Mouse (Mus musculus) hindbrain, embryonic 10.5 days (tissue): Measurements from ENCODE around the gene Tas2r143. TPM values are rescaled to one million over a fixed set of nuclear protein-coding genes. Genes with fewer than 3 reads are reported as not detected.
A peak's percentile ranks its signal among the peaks of the same experiment; 100 is the strongest.

Source experiments
- DNase-seq: peaks from one replicate; pipeline ENCODE4 v3.0.0-alpha.2; 2017; ENCODE audit warnings: low spot score
- H3K27ac ChIP-seq: fragments of 300-500 bp; sonication (generic); 2 replicates; pipeline ENCODE4 v1.5.1; 2016; ENCODE audit warnings: mild to moderate bottlenecking, moderate library complexity
- H3K27me3 ChIP-seq: fragments of 300-500 bp; sonication (generic); 2 replicates; pipeline ENCODE4 v1.6.1; 2016; ENCODE audit warnings: mild to moderate bottlenecking; ENCODE audit not compliant: poor library complexity, insufficient read depth, severe bottlenecking
- H3K36me3 ChIP-seq: fragments of 300-500 bp; sonication (generic); 2 replicates; pipeline ENCODE4 v1.6.1; 2016; ENCODE audit warnings: mild to moderate bottlenecking, moderate library complexity
- H3K4me1 ChIP-seq: fragments of 300-500 bp; sonication (generic); replicated peaks from 2 replicates; pipeline ENCODE4 v1.6.1; 2016; ENCODE audit warnings: mild to moderate bottlenecking
- H3K4me3 ChIP-seq: fragments of 300-500 bp; sonication (generic); 2 replicates; pipeline ENCODE4 v1.5.1; 2016; ENCODE audit warnings: mild to moderate bottlenecking, moderate library complexity
- H3K9me3 ChIP-seq: fragments of 300-500 bp; sonication (generic); 2 replicates; pipeline ENCODE4 v1.6.1; 2016; ENCODE audit warnings: mild to moderate bottlenecking, moderate library complexity
- WGBS: fragments of 180-500 bp; shearing (Covaris S2); methylation state at CpG from one replicate; pipeline ENCODE4 v1.1.7; 2016; 5-methylcytosine and 5-hydroxymethylcytosine counted together
- polyA plus RNA-seq: library from polyadenylated mRNA; unstranded; fragments of >200 nt; fragmentation: Nextera tagmentation; extraction: Ambion mirVana; gene quantifications from 2 replicates; pipeline ENCODE4 v1.2.1, GENCODE M21; 2016

Gene Tas2r143
- polyA plus RNA-seq, 1 experiment from 2014 or later, result not detected

DNA sequence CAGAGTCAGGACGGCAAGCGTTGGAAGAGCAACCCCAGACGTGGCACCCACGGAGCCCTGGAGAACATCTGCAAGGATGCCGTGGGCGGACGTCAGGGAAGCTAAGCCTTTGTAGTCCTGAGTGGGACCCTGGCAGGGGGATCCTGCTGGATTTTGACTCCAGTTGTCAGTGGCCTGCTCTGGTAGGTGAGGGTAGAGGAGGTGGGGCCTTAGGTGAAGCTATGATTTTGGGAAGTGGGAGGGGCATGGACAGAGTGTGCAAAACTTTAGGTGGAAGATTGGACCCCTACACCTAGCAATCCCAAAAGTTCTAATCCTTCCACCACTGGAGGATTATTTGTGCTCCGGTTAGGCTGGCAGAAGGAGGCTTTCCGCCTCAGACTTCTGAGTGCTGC, 27.6 kb upstream of the Tas2r143 start:
- Histone ChIP-seq H3K27me3 (peaks cover 37% of the 10 kb centered on the region), H3K4me3 (peak overlapping the region; percentile 65), H3K9me3 (no peaks in the 10 kb centered on the region), H3K27ac (peak overlapping the region; percentile 80), H3K36me3 (no peaks in the 10 kb centered on the region), H3K4me1 (peaks cover 42% of the 10 kb centered on the region)
- no peak for DNase-seq
- WGBS, result 15% methylated on average over 9 of the region's 9 CpGs

- H3K4me1 ChIP-seq, result peaks cover 42% of the 10 kb centered on the region
- H3K27ac ChIP-seq, result peak within 1 kb of the TSS; percentile 80
- no peaks in the 10 kb centered on the region for H3K9me3 ChIP-seq
- peak within 1 kb of the TSS; percentile 65 for H3K4me3 ChIP-seq
- under 1% methylated on average over 36 of the region's 36 CpGs for WGBS
- peak; percentile 71 for DNase-seq
- H3K27me3 ChIP-seq, result peaks cover 37% of the 10 kb centered on the region
- no peaks in the 10 kb centered on the region for H3K36me3 ChIP-seq
These were observed 27.1 kb upstream of the Tas2r143 start, which contains the start of gene Epha1 for GRCm38 (mm10) chr6:42372816-42373547. TSS of gene Epha1 (minus strand) at chr6:42373268.

GRCm38 (mm10) chr6:42373669-42374430, 26.2 kb upstream of the Tas2r143 start:
- Histone ChIP-seq H3K27me3 (peaks cover 37% of the 10 kb centered on the region), H3K36me3 (no peaks in the 10 kb centered on the region), H3K4me3 (peak overlapping the region; percentile 65), H3K4me1 (peaks cover 42% of the 10 kb centered on the region), H3K9me3 (no peaks in the 10 kb centered on the region), H3K27ac (no peak overlapping the region)
- DNase-seq, result no peak
- 39% methylated on average over 7 of the region's 7 CpGs for WGBS

DNA sequence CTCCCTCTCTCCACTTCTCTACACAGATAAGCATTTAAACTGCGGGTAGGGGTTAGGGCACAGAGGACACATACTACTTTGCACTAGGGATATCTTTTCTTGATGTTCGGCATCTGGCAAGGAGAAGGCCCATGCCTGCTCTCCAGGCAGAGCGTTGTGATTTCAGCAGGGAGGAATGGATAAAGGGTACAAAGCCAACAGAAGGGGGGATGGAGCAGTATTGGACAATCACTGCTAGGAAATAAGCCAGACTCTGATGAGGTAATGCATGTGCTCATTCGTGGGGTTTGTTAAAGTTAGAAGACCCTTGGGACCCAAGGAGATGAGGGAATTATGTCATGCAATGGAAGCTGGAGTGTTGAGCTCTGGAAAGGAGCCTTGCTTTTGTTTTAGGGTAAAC, 25.3 kb upstream of the Tas2r143 start:
- Histone ChIP-seq H3K36me3 (no peaks in the 10 kb centered on the region), H3K9me3 (no peaks in the 10 kb centered on the region), H3K27me3 (peaks cover 41% of the 10 kb centered on the region), H3K27ac (no peak overlapping the region), H3K4me3 (no peak overlapping the region), H3K4me1 (peaks cover 39% of the 10 kb centered on the region)
- DNase-seq, result no peak
- WGBS, result 78% methylated on average over 4 of the region's 4 CpGs

DNA sequence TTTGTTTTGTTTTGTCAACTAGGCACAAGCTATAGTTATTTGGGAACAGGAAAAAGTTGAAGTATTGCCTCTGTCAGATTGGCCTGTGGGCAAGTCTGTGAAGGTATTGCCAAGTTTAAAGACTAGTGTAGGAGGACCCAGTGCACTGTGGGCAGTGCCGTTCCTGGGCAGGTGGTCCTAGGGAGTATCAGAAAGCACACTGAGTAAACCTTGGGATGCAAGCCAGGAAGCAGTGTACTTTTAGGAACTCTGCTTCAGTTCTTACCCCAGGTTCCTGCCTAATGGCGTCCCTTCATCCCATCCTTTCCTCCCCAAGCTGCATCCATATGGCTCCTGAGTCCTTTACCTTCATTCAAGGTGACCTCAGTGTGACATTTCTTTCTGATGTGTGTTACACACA, 24.9 kb upstream of the Tas2r143 start:
- H3K27ac ChIP-seq, result no peak overlapping the region
- WGBS, result 89% methylated on average over 2 of the region's 2 CpGs
- H3K36me3 ChIP-seq, result no peaks in the 10 kb centered on the region
- peaks cover 41% of the 10 kb centered on the region for H3K27me3 ChIP-seq
- no peaks in the 10 kb centered on the region for H3K9me3 ChIP-seq
- DNase-seq, result no peak
- H3K4me1 ChIP-seq, result peaks cover 35% of the 10 kb centered on the region
- H3K4me3 ChIP-seq, result no peak overlapping the region

DNA sequence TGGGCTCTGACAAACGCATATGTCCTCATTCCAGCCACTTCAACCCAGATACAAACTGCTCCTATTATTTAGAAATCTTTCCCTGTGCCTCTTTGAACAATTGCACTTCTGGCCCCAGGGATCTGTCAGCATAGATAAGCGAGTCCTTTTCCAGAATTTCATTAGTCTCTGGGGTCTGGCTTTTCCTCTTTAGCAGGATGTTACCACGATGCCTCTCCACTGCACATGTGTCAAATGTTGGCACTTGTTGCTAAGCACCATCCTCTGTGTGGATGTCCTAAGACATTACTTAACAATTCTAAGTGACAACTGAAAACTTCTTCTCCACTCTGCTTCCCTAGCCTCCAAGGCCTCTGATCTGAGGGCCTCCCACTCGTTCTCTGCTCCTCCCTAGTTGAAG, 24.0 kb upstream of the Tas2r143 start:
- Histone ChIP-seq H3K9me3 (no peaks in the 10 kb centered on the region), H3K27ac (no peak overlapping the region), H3K4me3 (no peak overlapping the region), H3K4me1 (peaks cover 31% of the 10 kb centered on the region), H3K27me3 (peaks cover 35% of the 10 kb centered on the region), H3K36me3 (no peaks in the 10 kb centered on the region)
- no peak for DNase-seq
- WGBS, result 51% methylated on average over 4 of the region's 4 CpGs

DNA sequence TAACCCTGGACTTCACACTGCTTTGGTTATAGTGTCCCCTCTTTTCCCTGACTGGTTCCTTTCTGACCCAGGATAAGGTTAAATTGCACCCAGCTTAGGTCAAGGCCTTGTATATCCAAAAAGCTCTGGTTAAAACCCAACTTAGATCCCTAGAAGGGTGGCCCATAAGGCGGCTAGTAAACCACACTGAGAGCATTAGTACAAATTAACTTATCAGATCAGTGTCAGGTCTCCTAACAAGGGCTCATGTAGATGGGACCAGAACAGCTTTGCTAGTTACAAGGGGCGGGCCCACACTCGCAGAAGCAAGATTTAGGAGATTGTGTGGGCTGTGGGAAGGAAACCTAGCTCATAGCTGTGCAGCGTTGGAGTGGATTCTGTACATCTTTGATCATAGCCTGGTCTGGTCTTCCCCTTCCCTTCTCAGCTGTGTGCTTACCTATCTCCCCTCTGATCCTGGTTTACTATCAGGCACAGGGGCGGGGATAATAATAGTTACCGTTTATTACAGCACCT, 23.5 kb upstream of the Tas2r143 start:
- DNase-seq, result no peak
- 84% methylated on average over 6 of the region's 6 CpGs for WGBS
- Histone ChIP-seq H3K36me3 (no peaks in the 10 kb centered on the region), H3K27me3 (peaks cover 31% of the 10 kb centered on the region), H3K9me3 (no peaks in the 10 kb centered on the region), H3K4me1 (peaks cover 35% of the 10 kb centered on the region), H3K4me3 (no peak overlapping the region), H3K27ac (no peak overlapping the region)

DNA sequence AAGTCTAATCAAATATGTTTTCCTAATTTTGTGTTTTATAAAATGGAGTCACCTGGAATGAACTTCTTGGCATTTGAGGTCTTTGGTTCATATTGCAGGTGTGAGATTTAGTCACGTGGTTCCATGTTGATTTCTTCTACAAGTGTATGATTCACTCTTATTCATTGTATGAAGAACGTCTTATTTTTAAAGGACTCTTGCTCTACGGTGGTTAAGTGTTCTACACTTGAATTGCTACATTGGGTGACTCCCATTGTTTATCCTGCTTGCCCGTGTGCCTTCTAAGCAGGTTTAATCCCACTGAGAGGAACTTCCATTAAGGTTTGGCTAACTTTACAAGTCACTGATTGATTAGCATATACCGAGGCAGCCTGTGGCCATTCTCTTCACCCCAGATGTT, 22.8 kb upstream of the Tas2r143 start:
- H3K27ac ChIP-seq, result no peak overlapping the region
- 79% methylated on average over 5 of the region's 5 CpGs for WGBS
- H3K27me3 ChIP-seq, result peaks cover 23% of the 10 kb centered on the region
- H3K4me1 ChIP-seq, result peaks cover 35% of the 10 kb centered on the region
- H3K9me3 ChIP-seq, result no peaks in the 10 kb centered on the region
- DNase-seq, result no peak
- H3K4me3 ChIP-seq, result no peak overlapping the region
- H3K36me3 ChIP-seq, result no peaks in the 10 kb centered on the region

- 45% methylated on average over 3 of the region's 3 CpGs for WGBS
- H3K4me1 ChIP-seq, result peaks cover 16% of the 10 kb centered on the region; the same call in 1 of the 2 replicates
- DNase-seq, result no peak
- no peaks in the 10 kb centered on the region for H3K36me3 ChIP-seq
- no peak overlapping the region for H3K27ac ChIP-seq
- H3K9me3 ChIP-seq, result no peaks in the 10 kb centered on the region
- H3K4me3 ChIP-seq, result no peak overlapping the region
- peaks cover 15% of the 10 kb centered on the region; the same call in 1 of the 2 replicates for H3K27me3 ChIP-seq
These were observed 20.5 kb upstream of the Tas2r143 start for GRCm38 (mm10) chr6:42379551-42379950.

GRCm38 (mm10) chr6:42380416-42381144, 19.5 kb upstream of the Tas2r143 start:
- H3K27me3 ChIP-seq, result 0 out of 2 replicates have a peak, but pooled peaks cover 8% of the 10 kb centered on the region
- no peak for DNase-seq
- no peak overlapping the region for H3K4me3 ChIP-seq
- H3K9me3 ChIP-seq, result no peaks in the 10 kb centered on the region
- peaks cover 14% of the 10 kb centered on the region; the same call in 1 of the 2 replicates for H3K4me1 ChIP-seq
- peak overlapping the region; percentile 35; the same call in 1 of the 2 replicates for H3K27ac ChIP-seq
- WGBS, result 4% methylated on average over 8 of the region's 8 CpGs
- H3K36me3 ChIP-seq, result no peaks in the 10 kb centered on the region

- H3K9me3 ChIP-seq, result no peaks in the 10 kb centered on the region
- H3K36me3 ChIP-seq, result no peaks in the 10 kb centered on the region
- 32% methylated on average over 2 of the region's 2 CpGs for WGBS
- no peak for DNase-seq
- H3K27me3 ChIP-seq, result 0 out of 2 replicates have a peak, but pooled peaks cover 8% of the 10 kb centered on the region
- no peak overlapping the region for H3K27ac ChIP-seq
- H3K4me1 ChIP-seq, result peaks cover 14% of the 10 kb centered on the region; the same call in 1 of the 2 replicates
- H3K4me3 ChIP-seq, result no peak overlapping the region
These were observed 18.8 kb upstream of the Tas2r143 start for GRCm38 (mm10) chr6:42381221-42381620.

GRCm38 (mm10) chr6:42381916-42382381, 18.1 kb upstream of the Tas2r143 start:
- DNase-seq, result no peak
- Histone ChIP-seq H3K36me3 (no peaks in the 10 kb centered on the region), H3K9me3 (no peaks in the 10 kb centered on the region), H3K4me1 (peaks cover 14% of the 10 kb centered on the region; the same call in 1 of the 2 replicates), H3K4me3 (no peak overlapping the region), H3K27me3 (0 out of 2 replicates have a peak, but pooled peaks cover 4% of the 10 kb centered on the region), H3K27ac (0 out of 2 replicates have a peak overlapping the region, but pooled peaks have one; percentile 18)
- WGBS, result 64% methylated on average over 9 of the region's 9 CpGs
